Mouse (Mus musculus) liver, embryonic 14.5 days (tissue): ENCODE results near the gene Tmem220. TPM values are rescaled to one million over a fixed set of nuclear protein-coding genes. Genes with fewer than 3 reads are reported as not detected.

ENCODE experiments used
- ATAC-seq: fragments of 200-750 bp; cut with Nextera tagmentation; 2 replicates; pipeline ENCODE4 v1.8.0; 2017; ENCODE audit warnings: moderate number of reproducible peaks, mild to moderate bottlenecking, moderate library complexity; ENCODE audit not compliant: insufficient read depth
- DNase-seq, 3 experiments: peaks; one replicate each; pipeline ENCODE4 v3.0.0-alpha.2; 2012 to 2013; ENCODE audit warnings: low read depth in 3 of 3, low spot score in 3 of 3
- H3K27ac ChIP-seq: fragments of 300-500 bp; sonication (generic); 2 replicates; pipeline ENCODE4 v1.5.1; 2014; ENCODE audit warnings: moderate library complexity, mild to moderate bottlenecking, control low read depth, inconsistent platforms
- H3K27me3 ChIP-seq: fragments of 300-500 bp; sonication (generic); 2 replicates; pipeline ENCODE4 v1.6.1; 2014; ENCODE audit warnings: mild to moderate bottlenecking, low read length, moderate library complexity; ENCODE audit not compliant: control insufficient read depth, insufficient read depth
- H3K36me3 ChIP-seq: fragments of 300-500 bp; sonication (generic); replicated peaks from 2 replicates; pipeline ENCODE4 v1.6.1; 2014; ENCODE audit warnings: low read depth; ENCODE audit not compliant: control insufficient read depth, insufficient read depth
- H3K4me1 ChIP-seq, 2 experiments: fragments of 200-500 bp in 1 of 2; fragments of 300-500 bp in 1 of 2; sonication (generic) in 1 of 2; replicated peaks; 2 replicates each; pipeline ENCODE4 v1.6.1; 2012 to 2014; ENCODE audit warnings: antibody characterized with exemption in 1 of 2, inconsistent platforms in 1 of 2, low read length in 1 of 2; ENCODE audit not compliant: control insufficient read depth in 2 of 2, insufficient read depth in 2 of 2
- H3K4me2 ChIP-seq: fragments of 300-500 bp; sonication (generic); 2 replicates; pipeline ENCODE4 v1.6.1; 2014; ENCODE audit warnings: low read depth, mild to moderate bottlenecking, control low read depth, moderate library complexity
- H3K4me3 ChIP-seq, 2 experiments: fragments of 200-500 bp in 1 of 2; fragments of 300-500 bp in 1 of 2; sonication (generic) in 1 of 2; 2 replicates each; pipeline ENCODE4 v1.5.1; 2012 to 2014; ENCODE audit warnings: low read depth in 2 of 2, low read length in 2 of 2, mild to moderate bottlenecking in 2 of 2, control low read depth in 1 of 2, inconsistent platforms in 1 of 2, moderate library complexity in 1 of 2; ENCODE audit not compliant: insufficient read depth in 1 of 2
- H3K9ac ChIP-seq: fragments of 300-500 bp; sonication (generic); replicated peaks from 2 replicates; pipeline ENCODE4 v1.6.1; 2014; ENCODE audit warnings: mild to moderate bottlenecking, control low read depth, moderate library complexity
- H3K9me3 ChIP-seq: fragments of 300-500 bp; sonication (generic); 2 replicates; pipeline ENCODE4 v1.6.1; 2016; ENCODE audit warnings: low read length, mixed read lengths; ENCODE audit not compliant: control insufficient read depth
- CTCF ChIP-seq: IDR thresholded peaks from 2 replicates; pipeline ENCODE4 v1.5.1; 2016; ENCODE audit warnings: antibody characterized with exemption, low read depth, control low read depth
- EP300 ChIP-seq: IDR thresholded peaks from 2 replicates; pipeline ENCODE4 v1.6.1; 2016; ENCODE audit warnings: antibody characterized with exemption, low read depth
- WGBS: fragments of 180-500 bp; shearing (Covaris S2); extraction: QIAGEN DNeasy Blood & Tissue Kit; methylation state at CpG from one replicate; pipeline ENCODE4 v1.1.7; 2014; ENCODE audit not compliant: insufficient replicate concordance; 5-methylcytosine and 5-hydroxymethylcytosine counted together
- polyA plus RNA-seq, 2 experiments: library from polyadenylated mRNA; depleted of rRNA in 1 of 2; stranded (reverse) in 1 of 2; unstranded in 1 of 2; fragments of >200 nt; fragmentation: Nextera tagmentation in 1 of 2; extraction: Ambion mirVana in 1 of 2; gene quantifications; 2 replicates each; pipeline versions ENCODE4 v1.2.1 to v1.2.3; 2012 to 2014

Tmem220 gene
- polyA plus RNA-seq, 2 experiments, result 0.88 to 1.6 TPM

GRCm38 (mm10) chr11:66983422-66984164 lies 41.4 kb upstream of the Tmem220 start:
- TF ChIP-seq CTCF (no peak), EP300 (no peak)
- WGBS, result 47% methylated on average over 11 of the region's 11 CpGs
- H3K27me3 ChIP-seq, result no peaks in the 10 kb centered on the region; the same call in 1 of the 2 replicates
- no peak overlapping the region for H3K9ac ChIP-seq
- H3K4me1 ChIP-seq, result peaks cover 0 to 2% of the 10 kb centered on the region in 2 experiments; a peak in 2 of 4 replicates
- DNase-seq (no peak), ATAC-seq (no peak)
- no peak overlapping the region for H3K27ac ChIP-seq
- H3K9me3 ChIP-seq, result no peaks in the 10 kb centered on the region
- H3K4me2 ChIP-seq, result no peak overlapping the region
- no peak overlapping the region for H3K4me3 ChIP-seq
- H3K36me3 ChIP-seq, result no peaks in the 10 kb centered on the region

- 6% methylated on average over 28 of the region's 28 CpGs for WGBS
- peaks cover 0 to 2% of the 10 kb centered on the region in 2 experiments; a peak in 2 of 4 replicates for H3K4me1 ChIP-seq
- peak; percentile 24 to 39 (median 34) for DNase-seq
- H3K4me3 ChIP-seq, result peak overlapping the region; percentile 56 to 58
- H3K36me3 ChIP-seq, result no peaks in the 10 kb centered on the region
- no peaks in the 10 kb centered on the region; the same call in 1 of the 2 replicates for H3K27me3 ChIP-seq
- ATAC-seq, result no peak
- peak overlapping the region; percentile 65 for H3K4me2 ChIP-seq
- H3K9me3 ChIP-seq, result no peaks in the 10 kb centered on the region
- no peak overlapping the region for H3K27ac ChIP-seq
- TF ChIP-seq CTCF, result peak; percentile 88
- TF ChIP-seq EP300, result no peak
- H3K9ac ChIP-seq, result peak overlapping the region; percentile 43
Observed at GRCm38 (mm10) chr11:66984165-66985135, 40.5 kb upstream of the Tmem220 start.

DNA sequence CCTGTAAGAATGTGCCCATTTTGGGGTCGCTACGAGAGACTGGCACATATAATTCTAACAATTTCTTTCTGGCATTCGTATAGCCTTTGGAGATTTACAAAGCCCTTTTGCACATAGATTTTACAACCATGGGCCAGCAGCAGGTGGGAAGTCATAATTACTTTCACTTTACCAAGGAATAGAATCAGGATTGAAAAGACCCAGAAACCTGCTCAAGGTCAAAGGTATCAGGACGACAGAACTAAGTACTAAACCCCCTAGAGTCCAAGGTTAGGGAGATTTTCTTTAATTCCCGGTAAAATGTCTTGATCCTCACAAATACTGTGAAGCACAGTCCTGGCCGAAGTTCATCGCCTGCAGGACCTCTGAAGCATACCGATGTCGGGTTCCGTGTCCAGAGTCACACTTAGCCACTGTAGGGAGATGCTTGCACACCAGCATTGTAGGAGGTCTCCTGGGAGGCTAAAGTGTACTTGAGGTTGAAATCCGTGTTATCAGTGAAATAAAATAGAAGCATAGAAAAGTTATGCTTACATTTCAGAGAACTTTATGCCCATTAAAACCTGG lies 39.7 kb upstream of the Tmem220 start:
- Histone ChIP-seq H3K27me3 (no peaks in the 10 kb centered on the region; the same call in 1 of the 2 replicates), H3K4me2 (peak overlapping the region; percentile 65), H3K27ac (no peak overlapping the region), H3K4me3 (peak overlapping the region; percentile 56 to 58), H3K36me3 (no peaks in the 10 kb centered on the region), H3K9me3 (no peaks in the 10 kb centered on the region), H3K9ac (peak overlapping the region; percentile 43), H3K4me1 (peaks cover 0 to 2% of the 10 kb centered on the region in 2 experiments; a peak in 2 of 4 replicates)
- TF ChIP-seq EP300 (no peak), CTCF (no peak)
- ATAC-seq (no peak), DNase-seq (no peak)
- WGBS, result 21% methylated on average over 11 of the region's 11 CpGs

DNA sequence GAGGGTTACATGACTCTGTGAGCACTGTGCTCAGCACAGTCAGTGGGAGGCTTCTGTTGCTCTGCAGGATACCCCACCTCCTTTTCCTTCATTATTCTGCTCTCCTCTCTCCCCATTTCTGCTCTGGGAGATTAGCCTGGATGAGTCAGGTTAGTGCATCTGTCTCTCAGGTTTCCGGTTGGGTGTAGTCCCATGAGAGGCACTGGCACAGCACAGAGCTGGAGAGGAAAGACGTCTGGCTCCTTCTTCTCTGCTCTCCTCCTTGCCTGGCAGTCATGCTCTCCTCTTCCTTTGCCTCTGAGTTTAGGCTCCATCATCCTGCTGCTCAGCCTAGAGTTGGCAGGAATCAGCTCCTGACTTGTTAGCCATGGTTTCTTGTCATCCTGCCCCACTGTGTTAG lies 32.8 kb upstream of the Tmem220 start:
- H3K4me1 ChIP-seq, result no peaks in the 10 kb centered on the region
- no peak for DNase-seq
- H3K27ac ChIP-seq, result no peak overlapping the region
- 62% methylated on average over 2 of the region's 2 CpGs for WGBS
- no peak overlapping the region for H3K9ac ChIP-seq
- no peaks in the 10 kb centered on the region for H3K27me3 ChIP-seq
- H3K9me3 ChIP-seq, result no peaks in the 10 kb centered on the region
- H3K4me2 ChIP-seq, result no peak overlapping the region
- no peaks in the 10 kb centered on the region for H3K36me3 ChIP-seq
- no peak for ATAC-seq
- TF ChIP-seq EP300 (no peak), CTCF (no peak)
- no peak overlapping the region for H3K4me3 ChIP-seq
